Mouse (Mus musculus) limb, embryonic 14.5 days (tissue): Measurements from ENCODE around the gene Sit1. TPM values are rescaled to one million over a fixed set of nuclear protein-coding genes. Genes with fewer than 3 reads are reported as not detected.

Experiments
- ATAC-seq: fragments of 200-750 bp; cut with Nextera tagmentation; 2 replicates; pipeline ENCODE4 v1.8.0; 2017; ENCODE audit warnings: low read depth, moderate number of reproducible peaks, moderate TSS enrichment; ENCODE audit not compliant: low FRiP score
- DNase-seq: peaks from one replicate; pipeline ENCODE4 v3.0.0-alpha.2; 2015; ENCODE audit warnings: low spot score
- H3K27ac ChIP-seq: fragments of 300-500 bp; sonication (generic); replicated peaks from 2 replicates; pipeline ENCODE4 v1.5.1; 2014; ENCODE audit warnings: low read depth, mild to moderate bottlenecking, low read length, moderate library complexity, mixed read lengths
- H3K27me3 ChIP-seq: fragments of 300-500 bp; sonication (generic); 2 replicates; pipeline ENCODE4 v1.6.1; 2014; ENCODE audit warnings: low read length, mixed read lengths; ENCODE audit not compliant: control insufficient read depth, insufficient read depth
- H3K36me3 ChIP-seq: fragments of 300-500 bp; sonication (generic); 2 replicates; pipeline ENCODE4 v1.6.1; 2014; ENCODE audit warnings: mild to moderate bottlenecking, low read length, moderate library complexity, mixed read lengths; ENCODE audit not compliant: control insufficient read depth, insufficient read depth
- H3K4me1 ChIP-seq: fragments of 300-500 bp; sonication (generic); 2 replicates; pipeline ENCODE4 v1.6.1; 2014; ENCODE audit warnings: antibody characterized with exemption, low read length, mixed read lengths; ENCODE audit not compliant: control insufficient read depth, insufficient read depth
- H3K4me2 ChIP-seq: fragments of 300-500 bp; sonication (generic); replicated peaks from 2 replicates; pipeline ENCODE4 v1.6.1; 2014; ENCODE audit warnings: low read depth, mild to moderate bottlenecking, low read length, moderate library complexity; ENCODE audit not compliant: severe bottlenecking
- H3K4me3 ChIP-seq: fragments of 300-500 bp; sonication (generic); replicated peaks from 2 replicates; pipeline ENCODE4 v1.5.1; 2014; ENCODE audit warnings: low read length
- H3K9ac ChIP-seq: fragments of 300-500 bp; sonication (generic); 2 replicates; pipeline ENCODE4 v1.6.1; 2014; ENCODE audit warnings: mild to moderate bottlenecking, low read depth, low read length, moderate library complexity; ENCODE audit not compliant: severe bottlenecking
- H3K9me3 ChIP-seq: fragments of 300-500 bp; sonication (generic); 2 replicates; pipeline ENCODE4 v1.6.1; 2016; ENCODE audit warnings: low read length; ENCODE audit not compliant: control insufficient read depth
- POLR2A ChIP-seq: fragments of 200-500 bp; IDR thresholded peaks from 2 replicates; pipeline ENCODE4 v1.8.0; 2012; ENCODE audit warnings: inconsistent platforms, mild to moderate bottlenecking, moderate library complexity, borderline replicate concordance; ENCODE audit not compliant: insufficient read depth, insufficient read length; ENCODE audit errors: extremely low read depth
- WGBS: fragments of 180-500 bp; shearing (Covaris S2); extraction: QIAGEN DNeasy Blood & Tissue Kit; methylation state at CpG from one replicate; pipeline ENCODE4 v1.1.7; 2014; 5-methylcytosine and 5-hydroxymethylcytosine counted together
- polyA plus RNA-seq, 2 experiments: library from polyadenylated mRNA; depleted of rRNA in 1 of 2; stranded (reverse) in 1 of 2; unstranded in 1 of 2; fragments of >200 nt; fragmentation: Nextera tagmentation in 1 of 2; extraction: Ambion mirVana in 1 of 2; gene quantifications; 2 replicates each; pipeline versions ENCODE4 v1.2.1 to v1.2.3; 2012 to 2014

Sit1 gene
- polyA plus RNA-seq, 2 experiments = not detected

DNA sequence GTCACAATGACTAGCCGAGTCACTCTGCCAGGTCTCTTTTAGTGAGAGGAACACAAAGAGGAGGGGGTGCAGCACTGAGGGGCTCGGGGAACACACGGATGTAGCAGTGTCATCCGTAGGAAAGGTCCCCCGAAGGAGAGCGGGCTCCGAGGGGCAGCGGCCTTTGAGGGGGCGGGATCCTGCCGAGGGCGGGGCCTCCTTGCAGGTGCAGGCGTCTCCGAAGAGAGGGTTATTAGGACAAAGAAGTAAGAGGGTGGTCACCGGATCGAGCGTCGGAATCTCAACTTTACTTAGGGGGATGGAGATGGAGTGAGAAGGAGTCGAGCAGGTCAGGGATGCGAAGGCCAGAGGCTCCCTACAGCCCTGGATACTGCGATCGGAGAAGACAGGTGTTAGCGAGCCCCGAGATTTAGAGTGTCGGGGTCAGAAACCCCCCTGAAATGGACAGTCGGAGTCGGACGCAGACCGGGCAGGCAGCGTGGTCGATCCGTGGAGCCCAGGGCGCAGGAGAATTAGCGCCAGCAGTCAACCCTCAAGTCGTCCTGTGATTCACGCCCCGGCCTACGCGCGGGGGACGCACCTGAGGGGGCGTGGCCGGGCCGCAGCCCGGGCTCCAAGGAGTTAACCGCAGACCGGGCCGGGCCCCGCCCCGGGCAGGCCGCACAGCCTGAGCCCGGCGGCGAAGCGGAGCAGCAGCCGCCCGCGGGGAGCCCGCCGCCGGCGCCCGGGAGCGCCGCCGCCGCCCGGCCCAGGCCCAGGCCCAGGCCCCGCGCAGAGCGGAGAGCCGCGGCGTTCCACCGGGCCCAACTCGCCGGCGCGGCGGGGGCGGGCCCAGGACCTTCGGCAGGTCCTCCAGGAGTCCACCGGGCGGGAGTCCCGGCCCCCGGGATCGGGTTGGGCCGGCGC, 40.8 kb downstream of the Sit1 start:
- ATAC-seq = peak; percentile 74

DNA sequence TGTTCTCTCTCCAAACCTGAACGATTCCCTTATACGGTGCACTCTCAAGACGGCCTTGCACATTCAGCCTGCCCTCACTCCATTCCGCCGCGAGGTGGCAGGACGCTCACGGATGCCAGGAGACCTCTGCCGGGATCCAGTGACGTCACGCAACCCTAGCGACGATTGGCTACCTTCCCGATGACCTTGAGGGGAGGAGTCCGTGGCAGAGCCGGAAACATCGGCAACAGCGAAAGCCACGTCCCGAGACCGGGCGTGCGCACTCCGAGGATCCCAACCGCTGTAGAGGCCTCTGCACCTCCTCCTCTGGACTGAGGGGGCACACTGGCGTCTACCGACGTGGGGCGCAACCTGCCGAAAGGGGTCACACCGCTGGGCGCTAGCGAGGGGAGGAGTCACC, 41.5 kb downstream of the Sit1 start:
- peak; percentile 98 for DNase-seq
- TF ChIP-seq POLR2A = peak; percentile 84; the same call in 1 of the 2 replicates
- no peaks in the 10 kb centered on the region for H3K27me3 ChIP-seq
- peaks cover 25% of the 10 kb centered on the region for H3K36me3 ChIP-seq
- ATAC-seq = peak; percentile 95
- peak overlapping the region; percentile 96 for H3K9ac ChIP-seq
- under 1% methylated on average over 33 of the region's 33 CpGs for WGBS
- H3K9me3 ChIP-seq = no peaks in the 10 kb centered on the region
- peaks cover 11% of the 10 kb centered on the region for H3K4me1 ChIP-seq
- peak overlapping the region; percentile 91 for H3K27ac ChIP-seq
- peak overlapping the region; percentile 94 for H3K4me3 ChIP-seq
- H3K4me2 ChIP-seq = peak overlapping the region; percentile 95

More for the DNA sequence above, 40.8 kb downstream of the Sit1 start:
- peak; percentile 77 for DNase-seq
- TF ChIP-seq POLR2A = no peak
- 1% methylated on average over 59 of the region's 88 CpGs for WGBS
- Histone ChIP-seq H3K27me3 (no peaks in the 10 kb centered on the region), H3K4me3 (peak overlapping the region; percentile 94), H3K9ac (peak overlapping the region; percentile 96), H3K4me1 (peaks cover 11% of the 10 kb centered on the region), H3K9me3 (no peaks in the 10 kb centered on the region), H3K36me3 (peaks cover 32% of the 10 kb centered on the region), H3K4me2 (peak overlapping the region; percentile 95), H3K27ac (peak overlapping the region; percentile 91)

- peak within 1 kb of the TSS; percentile 96 for H3K9ac ChIP-seq
- H3K9me3 ChIP-seq = no peaks in the 10 kb centered on the region
- no peak for ATAC-seq
- peaks cover 11% of the 10 kb centered on the region for H3K4me1 ChIP-seq
- peak within 1 kb of the TSS; percentile 91 for H3K27ac ChIP-seq
- 19% methylated on average over 4 of the region's 4 CpGs for WGBS
- TF ChIP-seq POLR2A = no peak
- peak within 1 kb of the TSS; percentile 95 for H3K4me2 ChIP-seq
- peak within 1 kb of the TSS; percentile 94 for H3K4me3 ChIP-seq
- peaks cover 21% of the 10 kb centered on the region for H3K36me3 ChIP-seq
- no peak for DNase-seq
- H3K27me3 ChIP-seq = no peaks in the 10 kb centered on the region
Measured at GRCm38 (mm10) chr4:43441639-43442038, 41.9 kb downstream of the Sit1 start, which contains the start of gene Tesk1. TSS of gene Tesk1 (plus strand) at chr4:43441939.

DNA sequence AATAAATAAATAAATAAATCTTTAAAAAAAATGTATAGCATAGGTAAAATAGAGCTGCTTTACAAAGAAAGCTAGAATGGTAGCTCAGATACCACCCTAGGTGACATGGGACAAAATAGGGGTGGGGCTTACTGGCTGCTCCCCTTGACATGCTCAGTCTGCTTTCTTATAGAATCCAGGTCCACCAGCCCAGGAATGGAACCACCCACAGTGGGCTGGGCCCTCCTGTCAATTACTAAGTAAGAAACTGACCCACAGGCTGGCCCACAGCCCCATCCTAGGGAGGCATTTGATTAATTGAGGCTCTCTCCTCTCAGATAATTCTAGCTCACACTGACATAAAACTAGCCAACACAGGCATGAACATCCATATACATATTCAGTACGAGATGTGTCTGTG, 50.7 kb downstream of the Sit1 start:
- 82% methylated on average over 1 of the region's 1 CpGs for WGBS
- no peak for TF ChIP-seq POLR2A
- Histone ChIP-seq H3K36me3 (no peaks in the 10 kb centered on the region), H3K4me3 (no peak overlapping the region), H3K27me3 (peaks cover 4% of the 10 kb centered on the region; the same call in 1 of the 2 replicates), H3K4me2 (no peak overlapping the region), H3K9me3 (no peaks in the 10 kb centered on the region), H3K4me1 (peaks cover 3% of the 10 kb centered on the region; the same call in 1 of the 2 replicates), H3K9ac (no peak overlapping the region), H3K27ac (no peak overlapping the region)
- no peak for DNase-seq
- no peak for ATAC-seq

Other genes with a start within 250 kb of the Sit1 start
- gene Atp8b5, start 216.6 kb downstream of the Sit1 start, polyA plus RNA-seq (2012; rRNA removed) = 0.68 and 1.3 TPM in 2 replicates
- 0.52 and 0.57 TPM in 2 replicates for gene Atp8b5, start 216.6 kb downstream of the Sit1 start, polyA plus RNA-seq (2014; fragmentation: Nextera tagmentation; extraction: Ambion mirVana)
- 16.2 and 25.4 TPM in 2 replicates for gene Rusc2, start 101.8 kb downstream of the Sit1 start, polyA plus RNA-seq (2012; rRNA removed)
- 8.0 and 9.6 TPM in 2 replicates for gene Rusc2, start 101.8 kb downstream of the Sit1 start, polyA plus RNA-seq (2014; fragmentation: Nextera tagmentation; extraction: Ambion mirVana)
- 0.20 and 0.29 TPM in 2 replicates for gene Fam166b, start 54.6 kb downstream of the Sit1 start, polyA plus RNA-seq (2012; rRNA removed)
- 0.14 and 0.33 TPM in 2 replicates for gene Fam166b, start 54.6 kb downstream of the Sit1 start, polyA plus RNA-seq (2014; fragmentation: Nextera tagmentation; extraction: Ambion mirVana)
- 47.4 and 63.1 TPM in 2 replicates for gene Tesk1, start 41.8 kb downstream of the Sit1 start, polyA plus RNA-seq (2012; rRNA removed)
- gene Tesk1, start 41.8 kb downstream of the Sit1 start, polyA plus RNA-seq (2014; fragmentation: Nextera tagmentation; extraction: Ambion mirVana) = 15.8 and 17.6 TPM in 2 replicates
- 1.3 TPM in 2 replicates for gene Cd72, start 29.1 kb downstream of the Sit1 start, polyA plus RNA-seq (2012; rRNA removed)
- gene Cd72, start 29.1 kb downstream of the Sit1 start, polyA plus RNA-seq (2014; fragmentation: Nextera tagmentation; extraction: Ambion mirVana) = 4.4 and 7.5 TPM in 2 replicates
- 118 and 175 TPM in 2 replicates for gene Ccdc107, start 9.2 kb upstream of the Sit1 start, polyA plus RNA-seq (2012; rRNA removed)
- gene Ccdc107, start 9.2 kb upstream of the Sit1 start, polyA plus RNA-seq (2014; fragmentation: Nextera tagmentation; extraction: Ambion mirVana) = 78.8 and 92.8 TPM in 2 replicates
- 84.9 and 108 TPM in 2 replicates for gene Arhgef39, start 16.0 kb upstream of the Sit1 start, polyA plus RNA-seq (2012; rRNA removed)
- gene Arhgef39, start 16.0 kb upstream of the Sit1 start, polyA plus RNA-seq (2014; fragmentation: Nextera tagmentation; extraction: Ambion mirVana) = 25.2 and 27.6 TPM in 2 replicates
- gene Car9, start 23.2 kb upstream of the Sit1 start, polyA plus RNA-seq (2012; rRNA removed) = 4.9 TPM in 2 replicates
- 1.0 and 1.2 TPM in 2 replicates for gene Car9, start 23.2 kb upstream of the Sit1 start, polyA plus RNA-seq (2014; fragmentation: Nextera tagmentation; extraction: Ambion mirVana)
- 206 and 361 TPM in 2 replicates for gene Tpm2, start 40.0 kb upstream of the Sit1 start, polyA plus RNA-seq (2012; rRNA removed)
- 382 and 495 TPM in 2 replicates for gene Tpm2, start 40.0 kb upstream of the Sit1 start, polyA plus RNA-seq (2014; fragmentation: Nextera tagmentation; extraction: Ambion mirVana)
- gene Creb3, start 78.6 kb upstream of the Sit1 start, polyA plus RNA-seq (2012; rRNA removed) = 51.7 and 58.0 TPM in 2 replicates
- 71.4 and 78.5 TPM in 2 replicates for gene Creb3, start 78.6 kb upstream of the Sit1 start, polyA plus RNA-seq (2014; fragmentation: Nextera tagmentation; extraction: Ambion mirVana)
- 69.4 and 75.5 TPM in 2 replicates for gene Tln1, start 79.0 kb upstream of the Sit1 start, polyA plus RNA-seq (2012; rRNA removed)
- gene Tln1, start 79.0 kb upstream of the Sit1 start, polyA plus RNA-seq (2014; fragmentation: Nextera tagmentation; extraction: Ambion mirVana) = 62.4 and 63.3 TPM in 2 replicates
- 81.9 and 101 TPM in 2 replicates for gene Rgp1, start 95.0 kb upstream of the Sit1 start, polyA plus RNA-seq (2012; rRNA removed)
- 33.3 and 35.3 TPM in 2 replicates for gene Rgp1, start 95.0 kb upstream of the Sit1 start, polyA plus RNA-seq (2014; fragmentation: Nextera tagmentation; extraction: Ambion mirVana)
- gene Gba2, start 95.1 kb upstream of the Sit1 start, polyA plus RNA-seq (2012; rRNA removed) = 39.8 and 50.1 TPM in 2 replicates
- gene Gba2, start 95.1 kb upstream of the Sit1 start, polyA plus RNA-seq (2014; fragmentation: Nextera tagmentation; extraction: Ambion mirVana) = 18.4 and 19.9 TPM in 2 replicates
- gene Msmp, start 100.8 kb upstream of the Sit1 start, polyA plus RNA-seq (2012; rRNA removed) = 0.24 and 0.88 TPM in 2 replicates
- 2.8 and 3.0 TPM in 2 replicates for gene Msmp, start 100.8 kb upstream of the Sit1 start, polyA plus RNA-seq (2014; fragmentation: Nextera tagmentation; extraction: Ambion mirVana)
- gene Npr2, start 148.2 kb upstream of the Sit1 start, polyA plus RNA-seq (2012; rRNA removed) = 121 and 124 TPM in 2 replicates
- 33.3 and 34.3 TPM in 2 replicates for gene Npr2, start 148.2 kb upstream of the Sit1 start, polyA plus RNA-seq (2014; fragmentation: Nextera tagmentation; extraction: Ambion mirVana)
- 1.8 and 2.5 TPM in 2 replicates for gene Spag8, start 169.9 kb upstream of the Sit1 start, polyA plus RNA-seq (2012; rRNA removed)
- gene Spag8, start 169.9 kb upstream of the Sit1 start, polyA plus RNA-seq (2014; fragmentation: Nextera tagmentation; extraction: Ambion mirVana) = 0.58 and 0.61 TPM in 2 replicates
- gene Hint2, start 172.7 kb upstream of the Sit1 start, polyA plus RNA-seq (2012; rRNA removed) = 58.3 and 63.2 TPM in 2 replicates
- gene Hint2, start 172.7 kb upstream of the Sit1 start, polyA plus RNA-seq (2014; fragmentation: Nextera tagmentation; extraction: Ambion mirVana) = 73.8 and 87.6 TPM in 2 replicates
- gene Tmem8b, start 185.2 kb upstream of the Sit1 start, polyA plus RNA-seq (2012; rRNA removed) = 16.0 and 26.7 TPM in 2 replicates
- 3.8 and 5.2 TPM in 2 replicates for gene Tmem8b, start 185.2 kb upstream of the Sit1 start, polyA plus RNA-seq (2014; fragmentation: Nextera tagmentation; extraction: Ambion mirVana)
- gene Fam221b, start 185.4 kb upstream of the Sit1 start, polyA plus RNA-seq (2012; rRNA removed) = 0.40 and 0.63 TPM in 2 replicates
- gene Fam221b, start 185.4 kb upstream of the Sit1 start, polyA plus RNA-seq (2014; fragmentation: Nextera tagmentation; extraction: Ambion mirVana) = 4.0 and 4.3 TPM in 2 replicates
- not detected in 2 replicates for gene Olfr70, start 217.1 kb upstream of the Sit1 start, polyA plus RNA-seq (2012; rRNA removed)
- not detected in 2 replicates for gene Olfr70, start 217.1 kb upstream of the Sit1 start, polyA plus RNA-seq (2014; fragmentation: Nextera tagmentation; extraction: Ambion mirVana)
- gene Olfr71, start 226.5 kb upstream of the Sit1 start, polyA plus RNA-seq (2012; rRNA removed) = not detected in 2 replicates
- not detected in 2 replicates for gene Olfr71, start 226.5 kb upstream of the Sit1 start, polyA plus RNA-seq (2014; fragmentation: Nextera tagmentation; extraction: Ambion mirVana)
- gene Hrct1, start 243.5 kb upstream of the Sit1 start, polyA plus RNA-seq (2012; rRNA removed) = 3.2 and 3.9 TPM in 2 replicates
- 2.1 and 2.2 TPM in 2 replicates for gene Hrct1, start 243.5 kb upstream of the Sit1 start, polyA plus RNA-seq (2014; fragmentation: Nextera tagmentation; extraction: Ambion mirVana)
- gene Spaar, start 246.3 kb upstream of the Sit1 start, polyA plus RNA-seq (2012; rRNA removed) = 1.0 and 1.3 TPM in 2 replicates
- 0.08 and 0.10 TPM in 2 replicates for gene Spaar, start 246.3 kb upstream of the Sit1 start, polyA plus RNA-seq (2014; fragmentation: Nextera tagmentation; extraction: Ambion mirVana)